Mouse (Mus musculus) erythroblast, adult 5-6 weeks (primary cell): ENCODE measurements around the gene Slc5a3. TPM values are rescaled to one million over a fixed set of nuclear protein-coding genes. Genes with fewer than 3 reads are reported as not detected.

Source experiments
- ATAC-seq: replicated peaks from 2 replicates; pipeline ENCODE4 v1.8.0; 2016; ENCODE audit warnings: moderate number of reproducible peaks, mild to moderate bottlenecking, moderate TSS enrichment, inconsistent platforms; ENCODE audit not compliant: poor library complexity, low FRiP score, severe bottlenecking
- total RNA-seq, 2 experiments: library from RNA; stranded (forward) in 1 of 2; stranded (reverse) in 1 of 2; fragments of 150-400 nt in 1 of 2; fragments of 200-764, 138-1000 nt in 1 of 2; gene quantifications; 2 replicates each; pipeline versions ENCODE4 v1.2.3 to v1.2.4; 2015 to 2017; ENCODE audit warnings: low replicate concordance in 2 of 2

The Slc5a3 gene
- total RNA-seq, 2 experiments from 2014 or later = under 0.01 to 0.43 TPM

DNA sequence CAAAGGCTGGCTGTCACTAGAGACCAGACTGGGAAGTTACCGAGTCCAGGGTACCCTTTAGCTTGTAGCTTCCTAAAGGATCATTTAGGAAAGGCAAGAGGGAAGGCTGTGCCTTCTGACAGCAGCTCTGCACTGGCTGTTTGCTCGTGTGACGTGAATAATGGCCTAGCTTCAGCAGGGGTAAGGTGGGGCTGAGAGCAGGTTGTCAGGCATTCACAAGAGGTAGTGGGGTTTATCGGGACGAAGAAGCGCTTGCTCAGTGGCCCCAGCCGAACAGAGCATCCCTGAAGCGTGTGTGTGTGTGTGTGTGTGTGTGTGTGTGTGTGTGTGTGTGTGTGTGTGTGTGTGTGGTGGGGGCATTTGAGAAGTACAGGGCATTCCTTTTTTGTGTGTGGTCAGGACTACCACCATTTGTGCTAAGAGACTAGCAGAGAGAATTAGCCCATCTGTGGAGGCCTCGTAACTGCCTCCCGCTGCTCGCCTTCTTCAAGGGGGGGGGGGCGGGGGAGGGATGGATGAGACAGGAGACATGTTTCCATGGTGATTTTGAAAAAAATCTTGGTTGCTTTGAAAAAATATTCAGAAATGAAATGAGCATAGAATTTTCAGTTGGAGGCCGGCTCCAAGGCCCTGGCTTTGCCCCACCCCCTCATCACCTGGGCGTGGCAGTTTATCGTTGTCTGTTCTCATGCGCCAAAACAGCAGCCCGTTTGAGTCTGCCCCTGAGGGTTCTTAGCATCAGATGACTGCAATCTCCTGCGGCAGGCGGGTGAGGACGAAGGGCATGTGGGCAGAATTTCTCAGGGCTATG is 57.7 kb downstream of the Slc5a3 start:
- no peak for ATAC-seq

GRCm38 (mm10) chr16:92117337-92118209 is 59.5 kb downstream of the Slc5a3 start:
- no peak for ATAC-seq

DNA sequence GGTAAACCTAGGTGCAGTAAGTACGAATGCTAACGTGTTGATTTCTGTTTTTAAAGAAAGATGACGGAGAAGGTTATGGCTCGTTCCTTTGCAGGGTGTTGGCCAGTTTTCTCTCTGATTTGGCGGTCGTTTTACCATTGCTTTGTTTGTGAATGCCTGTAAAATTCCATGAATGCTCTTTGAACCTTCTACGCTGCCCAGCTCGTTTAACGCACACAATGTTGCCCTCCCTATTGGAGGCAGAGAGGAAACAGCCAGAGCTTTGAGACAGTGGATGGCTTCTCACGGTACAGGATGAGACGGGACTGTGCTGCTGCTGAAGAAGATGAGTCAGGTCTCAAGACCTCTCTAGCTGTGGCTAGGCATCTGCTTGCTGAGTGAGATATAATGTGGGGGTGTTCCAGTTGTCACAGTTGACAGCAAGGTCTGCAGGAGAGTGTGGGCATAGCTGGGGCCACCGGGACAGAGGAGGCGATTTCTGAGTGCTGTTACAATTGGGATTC is 60.9 kb downstream of the Slc5a3 start:
- no peak for ATAC-seq

DNA sequence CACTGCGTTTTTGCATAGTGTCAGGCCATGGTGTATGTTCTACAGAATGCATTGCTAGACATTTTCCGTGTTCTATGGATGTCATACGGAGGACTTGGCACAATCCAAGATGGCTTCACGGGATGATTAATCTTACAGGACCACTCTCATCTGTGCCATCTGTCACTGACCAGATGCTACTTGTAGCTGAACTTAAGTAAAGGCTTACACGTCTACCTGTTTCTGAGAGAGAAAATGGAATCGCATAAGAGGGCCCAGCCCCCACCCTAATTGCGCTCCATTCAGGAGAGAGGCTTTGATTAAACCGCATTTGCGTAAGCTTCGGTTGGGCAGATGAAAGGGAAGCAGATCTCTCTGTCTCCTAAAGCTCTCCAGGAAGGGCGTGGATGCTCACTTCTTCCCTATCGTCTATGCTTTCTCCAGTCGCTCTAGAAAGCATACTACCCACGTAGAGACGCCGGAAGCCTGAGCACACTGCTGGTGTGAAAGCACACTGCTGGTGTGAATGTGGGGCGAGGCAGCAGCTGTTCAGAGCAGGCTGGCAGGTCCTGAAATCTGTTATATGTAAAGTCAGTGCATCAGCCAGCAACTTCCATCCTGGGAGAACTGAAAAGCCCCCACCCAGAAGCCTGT is 62.9 kb downstream of the Slc5a3 start:
- no peak for ATAC-seq

- no peak for ATAC-seq
These were observed 69.1 kb downstream of the Slc5a3 start for GRCm38 (mm10) chr16:92127226-92127625.

- no peak for ATAC-seq
These were observed 69.5 kb downstream of the Slc5a3 start for GRCm38 (mm10) chr16:92127666-92128065.

DNA sequence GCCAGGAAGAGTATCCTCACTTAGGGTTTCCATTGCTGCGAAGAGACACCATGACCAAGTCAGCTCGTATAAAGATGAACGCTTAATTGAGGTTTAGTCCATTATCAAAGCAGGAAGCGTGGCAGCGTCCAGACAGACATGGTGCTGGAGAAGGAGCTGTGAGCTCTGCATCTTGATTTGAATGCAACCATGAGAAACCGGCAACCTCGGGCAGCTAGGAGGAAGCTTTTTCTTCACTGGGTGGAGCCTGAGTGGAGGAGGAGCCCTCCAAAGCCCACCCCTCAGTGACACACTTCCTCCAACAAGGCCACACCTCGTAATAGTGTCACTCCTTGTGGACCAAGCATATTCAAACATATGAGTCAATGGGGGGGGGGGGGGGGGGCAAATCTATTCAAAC is 71.7 kb downstream of the Slc5a3 start:
- ATAC-seq = no peak

- ATAC-seq = no peak
These were observed 74.4 kb downstream of the Slc5a3 start for GRCm38 (mm10) chr16:92132511-92132910.

DNA sequence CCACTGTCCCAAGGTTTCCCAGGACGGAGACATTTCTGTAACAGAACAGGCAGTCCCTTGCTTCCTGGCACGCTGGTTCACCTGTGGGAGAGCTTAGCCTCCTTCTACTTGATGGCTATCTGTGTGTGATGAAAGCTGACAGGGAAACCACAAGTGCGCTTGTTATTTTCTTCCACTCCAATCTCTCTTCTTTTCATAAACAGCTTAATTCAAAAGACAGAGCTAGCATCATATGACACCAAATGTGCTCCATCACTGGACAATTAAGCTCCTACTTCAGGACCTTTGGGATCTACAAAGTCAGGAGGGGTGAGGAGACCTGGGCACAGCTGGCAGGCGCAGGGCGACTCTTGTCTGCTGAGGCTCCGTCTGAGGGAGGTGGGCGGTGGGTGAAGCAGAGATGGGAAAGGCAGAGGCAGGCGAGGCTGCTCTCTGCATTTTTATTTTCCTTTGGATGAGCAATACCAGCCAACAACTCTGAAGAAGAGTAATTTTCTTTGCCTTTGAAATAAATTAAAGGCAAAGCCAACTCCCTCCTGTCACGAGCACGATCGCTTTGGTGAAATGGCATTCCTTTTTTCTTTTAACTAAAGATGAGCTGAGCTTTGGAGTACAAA is 76.1 kb downstream of the Slc5a3 start:
- no peak for ATAC-seq

GRCm38 (mm10) chr16:92136275-92136674 is 78.2 kb downstream of the Slc5a3 start:
- no peak for ATAC-seq

Other genes with a start within 250 kb of the Slc5a3 start
- not detected in 2 replicates for gene Mrps6, start 52 bp upstream of the Slc5a3 start, total RNA-seq (2015; ENCODE audit: low replicate concordance)
- 2.4 and 5.5 TPM in 2 replicates for gene Mrps6, start 52 bp upstream of the Slc5a3 start, total RNA-seq (2017; ENCODE audit: low replicate concordance)
- gene Gm49711, start within 50 bp of the Slc5a3 start, total RNA-seq (2015; ENCODE audit: low replicate concordance) = not detected in 2 replicates
- gene Gm49711, start within 50 bp of the Slc5a3 start, total RNA-seq (2017; ENCODE audit: low replicate concordance) = not detected in 2 replicates
- 0.63 TPM in 1 of 2 replicates, not detected in the other for gene Kcne2, start 234.1 kb downstream of the Slc5a3 start, total RNA-seq (2015; ENCODE audit: low replicate concordance)
- not detected in 2 replicates for gene Kcne2, start 234.1 kb downstream of the Slc5a3 start, total RNA-seq (2017; ENCODE audit: low replicate concordance)
- gene Smim11, start 243.0 kb downstream of the Slc5a3 start, total RNA-seq (2015; ENCODE audit: low replicate concordance) = 15.3 and 15.4 TPM in 2 replicates
- gene Smim11, start 243.0 kb downstream of the Slc5a3 start, total RNA-seq (2017; ENCODE audit: low replicate concordance) = 26.5 and 32.6 TPM in 2 replicates